Mouse (Mus musculus): ENCODE measurements around the gene Nipbl.
"Not testable (repeated sequence)": the region's sequence is repeated elsewhere in the genome, so short reads cannot be mapped to it uniquely, and the experiment has no call there.

DNA sequence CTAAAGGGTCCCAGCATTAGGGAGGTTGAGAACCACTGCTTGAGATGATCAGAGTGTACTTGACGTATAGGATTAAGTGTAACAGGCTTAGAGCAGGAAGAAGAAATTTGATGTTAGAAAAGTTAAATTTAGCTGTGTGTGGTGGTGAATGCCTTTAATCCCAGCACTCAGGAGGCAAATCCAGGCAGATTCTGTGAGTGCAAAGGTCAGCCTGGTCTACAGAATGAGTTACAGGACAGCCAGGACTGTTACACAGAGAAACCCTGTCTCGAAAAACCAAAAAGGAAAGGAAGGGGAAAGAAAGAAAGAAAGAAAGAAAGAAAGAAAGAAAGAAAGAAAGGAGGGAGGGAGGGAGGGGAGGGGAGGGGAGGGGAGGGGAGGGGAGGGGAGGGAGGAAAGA, 12.0 kb upstream of the Nipbl start:
- not testable (repeated sequence) for TF ChIP-seq CTCF (IDR thresholded peaks at IDR 0.05; ENCODE audit: insufficient read depth, low read length); POLR2A (IDR thresholded peaks at IDR 0.05; ENCODE audit: borderline replicate concordance, extremely low read depth, low read depth, low read length)

Data from lung, adult 2 months (tissue).